Comparison of ENCODE assay signal across 7 mouse cellular contexts in the genomic region with DNA sequence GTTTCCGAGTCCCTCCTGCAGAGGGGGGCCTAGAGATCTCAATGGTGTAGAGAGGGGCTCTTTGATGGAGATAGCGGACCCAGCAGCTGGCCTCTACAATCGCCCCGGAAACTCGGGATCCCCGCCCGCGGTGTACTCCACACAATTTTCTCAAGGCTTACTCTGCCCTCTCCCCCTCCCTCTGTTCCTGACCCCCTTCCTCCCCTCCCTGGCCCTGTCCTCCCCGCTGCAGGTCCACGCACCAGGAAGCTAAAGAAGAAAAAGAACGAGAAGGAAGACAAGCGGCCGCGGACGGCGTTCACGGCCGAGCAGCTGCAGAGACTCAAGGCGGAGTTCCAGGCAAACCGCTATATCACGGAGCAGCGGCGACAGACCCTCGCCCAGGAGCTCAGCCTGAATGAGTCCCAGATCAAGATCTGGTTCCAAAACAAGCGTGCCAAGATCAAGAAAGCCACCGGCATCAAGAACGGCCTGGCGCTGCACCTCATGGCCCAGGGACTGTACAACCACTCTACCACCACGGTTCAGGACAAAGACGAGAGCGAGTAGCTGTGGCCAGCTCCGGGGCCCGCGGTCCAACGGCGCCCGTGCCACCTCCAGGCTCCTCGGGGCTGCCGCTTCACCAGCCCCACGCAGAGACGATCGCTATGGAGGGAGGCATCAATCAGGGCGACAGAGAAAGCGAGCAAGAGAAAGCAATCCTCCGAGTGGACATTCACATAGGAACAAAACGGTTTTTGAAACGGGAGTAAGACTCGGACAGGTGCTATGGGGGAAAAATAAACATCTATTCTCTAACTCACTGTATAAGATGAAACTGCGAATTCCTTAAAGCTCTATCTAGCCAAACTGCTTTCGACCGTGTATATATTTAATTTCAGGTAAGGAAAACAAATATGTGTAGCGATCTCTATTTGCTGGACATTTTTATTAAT. TPM values are rescaled to one million over a fixed set of nuclear protein-coding genes. Genes with fewer than 3 reads are reported as not detected.
DNase-seq lines count a peak whose midpoint lies in the region; ATAC-seq and TF ChIP-seq lines count a peak whose summit lies in the region.

No protein-coding gene starts in this region.

- H3K9me3 ChIP-seq in forebrain, embryonic 14.5 days (replicated peaks; ENCODE audit: control insufficient read depth, low read length): no peaks in the 10 kb centered on the region
- no peaks in the 10 kb centered on the region for H3K9me3 ChIP-seq in kidney, postnatal 0 days (replicated peaks; ENCODE audit: low read length)
- H3K9me3 ChIP-seq in neural tube, embryonic 14.5 days (ENCODE audit: control insufficient read depth, low read length): no peaks in the 10 kb centered on the region

- ATAC-seq in forebrain, embryonic 14.5 days: peak; percentile 28; the same call in 1 of the 2 replicates
- no peak for ATAC-seq in kidney, postnatal 0 days (replicated peaks; ENCODE audit: low FRiP score, low read depth)
- ATAC-seq in neural tube, embryonic 14.5 days (ENCODE audit: low read depth): 0 out of 2 replicates have a peak, but pooled peaks have one; percentile 33
- no peak for ATAC-seq in activated CD4-positive, CD25-positive, alpha-beta regulatory T cell, adult 4 months

- H3K9ac ChIP-seq in forebrain, embryonic 14.5 days (ENCODE audit: low read length): no peak overlapping the region
- no peak overlapping the region for H3K9ac ChIP-seq in kidney, postnatal 0 days (ENCODE audit: low read depth, low read length)
- no peak overlapping the region for H3K9ac ChIP-seq in neural tube, embryonic 14.5 days (replicated peaks; ENCODE audit: low read depth, low read length)

- H3K36me3 ChIP-seq in forebrain, embryonic 14.5 days (ENCODE audit: control insufficient read depth, insufficient read depth, low read length): no peaks in the 10 kb centered on the region
- no peaks in the 10 kb centered on the region for H3K36me3 ChIP-seq in kidney, postnatal 0 days (ENCODE audit: insufficient read depth, low read length)
- H3K36me3 ChIP-seq in neural tube, embryonic 14.5 days (ENCODE audit: control insufficient read depth, insufficient read depth, low read length): no peaks in the 10 kb centered on the region

- DNase-seq in ovary, postnatal 36 days (ENCODE audit: low spot score): peak; percentile 30
- DNase-seq in ovary, adult 18-20 months (ENCODE audit: low spot score): no peak
- DNase-seq in forebrain, embryonic 14.5 days (ENCODE audit: low spot score): peak; percentile 59
- no peak for DNase-seq in kidney, postnatal 0 days (ENCODE audit: low spot score)
- DNase-seq in thymus, adult 18-20 months: no peak

- peaks cover 78% of the 10 kb centered on the region for H3K27me3 ChIP-seq in forebrain, embryonic 14.5 days (replicated peaks; ENCODE audit: control insufficient read depth, insufficient read depth, low read length)
- peaks cover 93% of the 10 kb centered on the region for H3K27me3 ChIP-seq in kidney, postnatal 0 days (ENCODE audit: insufficient read depth, low read length)
- H3K27me3 ChIP-seq in neural tube, embryonic 14.5 days (ENCODE audit: control insufficient read depth, insufficient read depth, low read length): peaks cover 67% of the 10 kb centered on the region

- no peak for TF ChIP-seq CTCF in kidney, postnatal 0 days (IDR thresholded peaks at IDR 0.05; ENCODE audit: low read depth)

- peaks cover 10% of the 10 kb centered on the region for H3K4me1 ChIP-seq in forebrain, embryonic 14.5 days (ENCODE audit: control insufficient read depth, insufficient read depth, low read length)
- H3K4me1 ChIP-seq in kidney, postnatal 0 days (replicated peaks; ENCODE audit: insufficient read depth, low read length): peaks cover 14% of the 10 kb centered on the region; the same call in 1 of the 2 replicates
- H3K4me1 ChIP-seq in neural tube, embryonic 14.5 days (ENCODE audit: control insufficient read depth, insufficient read depth, low read length): peaks cover 7% of the 10 kb centered on the region; the same call in 1 of the 2 replicates

- H3K27ac ChIP-seq in forebrain, embryonic 14.5 days (ENCODE audit: low read depth, low read length): no peak overlapping the region
- no peak overlapping the region for H3K27ac ChIP-seq in kidney, postnatal 0 days
- no peak overlapping the region for H3K27ac ChIP-seq in neural tube, embryonic 14.5 days (ENCODE audit: low read depth, low read length)

- 0 out of 2 replicates have a peak overlapping the region, but pooled peaks have one; percentile 26 for H3K4me2 ChIP-seq in forebrain, embryonic 14.5 days (ENCODE audit: low read length)
- H3K4me2 ChIP-seq in kidney, postnatal 0 days (ENCODE audit: low read length): 0 out of 2 replicates have a peak overlapping the region, but pooled peaks have one; percentile 6
- peak overlapping the region; percentile 16; the same call in 1 of the 2 replicates for H3K4me2 ChIP-seq in neural tube, embryonic 14.5 days (ENCODE audit: low read depth, low read length)

- H3K4me3 ChIP-seq in forebrain, embryonic 14.5 days (ENCODE audit: low read depth, low read length): no peak overlapping the region
- H3K4me3 ChIP-seq in kidney, postnatal 0 days (replicated peaks; ENCODE audit: low read depth, low read length): no peak overlapping the region
- H3K4me3 ChIP-seq in neural tube, embryonic 14.5 days (ENCODE audit: low read depth, low read length): peak overlapping the region; percentile 12; the same call in 1 of the 2 replicates

- under 1% methylated on average over 50 of the region's 52 CpGs for WGBS in forebrain, embryonic 14.5 days
- WGBS in kidney, postnatal 0 days: 1% methylated on average over 52 of the region's 52 CpGs
- 1% methylated on average over 52 of the region's 52 CpGs for WGBS in neural tube, embryonic 14.5 days

RNA-seq across cellular contexts. Expression of gene En1, which starts 4.7 kb away (rescaled TPM):
- polyA plus RNA-seq in forebrain, embryonic 14.5 days (2014; fragmentation: Nextera tagmentation; extraction: Ambion mirVana): not detected in 2 replicates
- not detected in 2 replicates for polyA plus RNA-seq in kidney, postnatal 0 days (2015; fragmentation: Nextera tagmentation; extraction: Ambion mirVana)
- 1.3 and 2.1 TPM in 2 replicates for polyA plus RNA-seq in neural tube, embryonic 14.5 days (2014; fragmentation: Nextera tagmentation; extraction: Ambion mirVana)
- not detected for polyA plus RNA-seq in activated CD4-positive, CD25-positive, alpha-beta regulatory T cell, adult 4 months (2017; shearing (Covaris generic))

Comparison
In these comparisons a context has a peak if more than half of its experiments do, and no peak if none do; other contexts are left out.
1. DNase-seq: peak in ovary, postnatal 36 days (single experiment) and forebrain, embryonic 14.5 days (single experiment); none in ovary, adult 18-20 months (single experiment), kidney, postnatal 0 days (single experiment) and thymus, adult 18-20 months (0 of 2).
2. ATAC-seq: peak in forebrain, embryonic 14.5 days (single experiment) and neural tube, embryonic 14.5 days (single experiment); none in kidney, postnatal 0 days (single experiment) and activated CD4-positive, CD25-positive, alpha-beta regulatory T cell, adult 4 months (single experiment).
3. Peak in every context shown above with its lines, with median percentiles within 50 percentile points of each other: H3K4me2 ChIP-seq.